Mouse (Mus musculus) forebrain, postnatal 0 days (tissue): ENCODE measurements at regions not wholly inside any gene's neighbourhood (a gene's known extent, or its start where the extent isn't known, plus 50 kb on each side); places are given as distances from the start of the nearest gene placed in this dataset.
A peak's percentile ranks its signal among the peaks of the same experiment; 100 is the strongest.

Experiments used
- ATAC-seq: fragments of 200-750 bp; cut with Nextera tagmentation; 2 replicates; pipeline ENCODE4 v1.8.0; 2017; ENCODE audit warnings: mild to moderate bottlenecking, moderate library complexity
- DNase-seq: peaks from one replicate; pipeline ENCODE4 v3.0.0-alpha.2; 2015
- H3K27ac ChIP-seq: fragments of 300-500 bp; sonication (generic); 2 replicates; pipeline ENCODE4 v1.5.1; 2014; ENCODE audit warnings: low read depth, mild to moderate bottlenecking, antibody characterized with exemption, low read length, moderate library complexity, mixed read lengths
- H3K27me3 ChIP-seq: fragments of 300-500 bp; sonication (generic); 2 replicates; pipeline ENCODE4 v1.6.1; 2014; ENCODE audit warnings: mild to moderate bottlenecking, low read length, mixed read lengths; ENCODE audit not compliant: insufficient read depth
- H3K36me3 ChIP-seq: fragments of 300-500 bp; sonication (generic); 2 replicates; pipeline ENCODE4 v1.6.1; 2014; ENCODE audit warnings: mild to moderate bottlenecking, moderate library complexity; ENCODE audit not compliant: insufficient read depth
- H3K4me1 ChIP-seq: fragments of 300-500 bp; sonication (generic); 2 replicates; pipeline ENCODE4 v1.6.1; 2014; ENCODE audit warnings: antibody characterized with exemption; ENCODE audit not compliant: insufficient read depth
- H3K4me2 ChIP-seq: fragments of 300-500 bp; sonication (generic); 2 replicates; pipeline ENCODE4 v1.6.1; 2014; ENCODE audit warnings: low read depth, mild to moderate bottlenecking, moderate library complexity
- H3K4me3 ChIP-seq: fragments of 300-500 bp; sonication (generic); 2 replicates; pipeline ENCODE4 v1.5.1; 2014; ENCODE audit warnings: low read depth, low read length, mixed read lengths
- H3K9ac ChIP-seq: fragments of 300-500 bp; sonication (generic); 2 replicates; pipeline ENCODE4 v1.6.1; 2014; ENCODE audit warnings: mild to moderate bottlenecking
- H3K9me3 ChIP-seq: fragments of 300-500 bp; sonication (generic); 2 replicates; pipeline ENCODE4 v1.6.1; 2016; ENCODE audit warnings: low read length
- CTCF ChIP-seq: sonication (generic); IDR thresholded peaks from 2 replicates; pipeline ENCODE4 v1.5.1; 2016; ENCODE audit warnings: antibody characterized with exemption, control low read depth, low read depth
- WGBS: fragments of 180-500 bp; shearing (Covaris S2); extraction: QIAGEN DNeasy Blood & Tissue Kit; methylation state at CpG from one replicate; pipeline ENCODE4 v1.1.7; 2014; 5-methylcytosine and 5-hydroxymethylcytosine counted together

- ATAC-seq (no peak), DNase-seq (no peak)
- 80% methylated on average over 9 of the region's 9 CpGs for WGBS
- Histone ChIP-seq H3K36me3 (no peaks in the 10 kb centered on the region), H3K4me2 (no peak overlapping the region), H3K4me3 (no peak overlapping the region), H3K27ac (no peak overlapping the region), H3K9me3 (no peaks in the 10 kb centered on the region), H3K27me3 (no peaks in the 10 kb centered on the region), H3K4me1 (0 out of 2 replicates have a peak, but pooled peaks cover 3% of the 10 kb centered on the region), H3K9ac (no peak overlapping the region)
- TF ChIP-seq CTCF: no peak
Observed at GRCm38 (mm10) chr16:5311456-5311855, 55.7 kb upstream of the Eef2kmt start.

GRCm38 (mm10) chr16:5310736-5311135, 55.0 kb upstream of the Eef2kmt start:
- ATAC-seq: no peak
- Histone ChIP-seq H3K4me1 (0 out of 2 replicates have a peak, but pooled peaks cover 3% of the 10 kb centered on the region), H3K27me3 (no peaks in the 10 kb centered on the region), H3K4me2 (no peak overlapping the region), H3K9me3 (no peaks in the 10 kb centered on the region), H3K36me3 (no peaks in the 10 kb centered on the region), H3K4me3 (no peak overlapping the region), H3K9ac (no peak overlapping the region), H3K27ac (no peak overlapping the region)
- no peak for DNase-seq
- TF ChIP-seq CTCF: no peak
- 93% methylated on average over 10 of the region's 10 CpGs for WGBS

- no peaks in the 10 kb centered on the region for H3K27me3 ChIP-seq
- DNase-seq (no peak), ATAC-seq (no peak)
- H3K36me3 ChIP-seq: no peaks in the 10 kb centered on the region
- H3K27ac ChIP-seq: no peak overlapping the region
- no peak for TF ChIP-seq CTCF
- 83% methylated on average over 7 of the region's 7 CpGs for WGBS
- H3K4me2 ChIP-seq: peak overlapping the region; percentile 88; the same call in 1 of the 2 replicates
- H3K4me3 ChIP-seq: no peak overlapping the region
- no peaks in the 10 kb centered on the region for H3K9me3 ChIP-seq
- H3K9ac ChIP-seq: no peak overlapping the region
- 0 out of 2 replicates have a peak, but pooled peaks cover 3% of the 10 kb centered on the region for H3K4me1 ChIP-seq
Observed at GRCm38 (mm10) chr16:5307761-5308160, 52.0 kb upstream of the Eef2kmt start.

GRCm38 (mm10) chr16:5307249-5307605, 51.4 kb upstream of the Eef2kmt start:
- Histone ChIP-seq H3K36me3 (no peaks in the 10 kb centered on the region), H3K4me1 (0 out of 2 replicates have a peak, but pooled peaks cover 3% of the 10 kb centered on the region), H3K9ac (peak overlapping the region; percentile 54), H3K27me3 (no peaks in the 10 kb centered on the region), H3K4me2 (peak overlapping the region; percentile 88), H3K4me3 (peak overlapping the region; percentile 44), H3K27ac (no peak overlapping the region), H3K9me3 (no peaks in the 10 kb centered on the region)
- ATAC-seq (peak; percentile 16; the same call in 1 of the 2 replicates), DNase-seq (no peak)
- 61% methylated on average over 7 of the region's 7 CpGs for WGBS
- TF ChIP-seq CTCF: no peak

GRCm38 (mm10) chr16:5306588-5307248, 50.9 kb upstream of the Eef2kmt start:
- no peaks in the 10 kb centered on the region for H3K36me3 ChIP-seq
- DNase-seq (peak; percentile 84), ATAC-seq (peak; percentile 91)
- H3K4me3 ChIP-seq: peak overlapping the region; percentile 44
- H3K4me2 ChIP-seq: peak overlapping the region; percentile 88
- H3K27ac ChIP-seq: no peak overlapping the region
- H3K9ac ChIP-seq: peak overlapping the region; percentile 54
- TF ChIP-seq CTCF: peak; percentile 100
- 1% methylated on average over 36 of the region's 36 CpGs for WGBS
- H3K4me1 ChIP-seq: 0 out of 2 replicates have a peak, but pooled peaks cover 3% of the 10 kb centered on the region
- no peaks in the 10 kb centered on the region for H3K27me3 ChIP-seq
- H3K9me3 ChIP-seq: no peaks in the 10 kb centered on the region
